In genomic region chr3:90605736-90606135, GRCm38 (mm10) we compare ENCODE assay signal across 19 mouse cellular contexts. TPM values are rescaled to one million over a fixed set of nuclear protein-coding genes. Genes with fewer than 3 reads are reported as not detected.
DNase-seq lines count a peak whose midpoint lies in the region; ATAC-seq and TF ChIP-seq lines count a peak whose summit lies in the region.
"Had no signal": no experiment of that assay in that cellular context is flagged by ENCODE, and none has a peak within 500 bp of the region (broad histone marks: within the 10 kb centered on the region; RNA-seq: fewer than 3 reads in every experiment).

No protein-coding gene starts in this region.

- no peaks in the 10 kb centered on the region for H3K27me3 ChIP-seq in kidney, embryonic 14.5 days (ENCODE audit: control insufficient read depth, insufficient read depth, low read length)
- H3K27me3 ChIP-seq in embryonic facial prominence, embryonic 13.5 days: no peaks in the 10 kb centered on the region
- no peaks in the 10 kb centered on the region for H3K27me3 ChIP-seq in limb, embryonic 13.5 days
- H3K27me3 ChIP-seq in midbrain, postnatal 0 days (ENCODE audit: insufficient read depth, low read length): no peaks in the 10 kb centered on the region
- H3K27me3 ChIP-seq: forebrain, embryonic 15.5 days; hindbrain, embryonic 15.5 days had no signal

- WGBS in kidney, embryonic 14.5 days: 86% methylated on average over 2 of the region's 2 CpGs
- 41% methylated on average over 2 of the region's 2 CpGs for WGBS in embryonic facial prominence, embryonic 13.5 days
- 58% methylated on average over 2 of the region's 2 CpGs for WGBS in limb, embryonic 13.5 days
- 84% methylated on average over 2 of the region's 2 CpGs for WGBS in midbrain, postnatal 0 days

- DNase-seq in kidney, adult 18-20 months: no peak
- peak; percentile 58 for DNase-seq in 3T3-L1 (ENCODE audit: low read depth, low spot score)
- DNase-seq in left cerebral cortex, postnatal 10 days (ENCODE audit: extremely low spot score in 1 of 2, low spot score in 2 of 2): no peak
- no peak for DNase-seq in thymus, postnatal 0 days (ENCODE audit: low spot score)
- no peak for DNase-seq in midbrain, postnatal 0 days (ENCODE audit: low spot score)
- DNase-seq: cerebellum, postnatal 14 days; liver; lung, postnatal 10 days; spleen, adult 18-20 months had no signal

- intact Hi-C loops in left cerebral cortex, postnatal 10 days (cut with DNase I): no loop called here

- peak overlapping the region; percentile 49; the same call in 1 of the 2 replicates for H3K27ac ChIP-seq in kidney, embryonic 14.5 days (ENCODE audit: low read depth, low read length)
- peak overlapping the region; percentile 97 for H3K27ac ChIP-seq in embryonic facial prominence, embryonic 13.5 days
- peak overlapping the region; percentile 85 for H3K27ac ChIP-seq in limb, embryonic 13.5 days
- H3K27ac ChIP-seq in midbrain, postnatal 0 days (ENCODE audit: low read depth, low read length): no peak overlapping the region
- H3K27ac ChIP-seq: forebrain, embryonic 15.5 days; hindbrain, embryonic 15.5 days had no signal

- no peak overlapping the region for H3K4me2 ChIP-seq in kidney, embryonic 14.5 days (replicated peaks; ENCODE audit: low read depth, low read length)
- H3K4me2 ChIP-seq in embryonic facial prominence, embryonic 13.5 days: peak overlapping the region; percentile 5
- no peak overlapping the region for H3K4me2 ChIP-seq in limb, embryonic 13.5 days (replicated peaks)
- no peak overlapping the region for H3K4me2 ChIP-seq in midbrain, postnatal 0 days (ENCODE audit: low read depth, low read length, poor library complexity, severe bottlenecking)
- H3K4me2 ChIP-seq: forebrain, embryonic 15.5 days; hindbrain, embryonic 15.5 days had no signal

- H3K36me3 ChIP-seq in kidney, embryonic 14.5 days (ENCODE audit: control insufficient read depth, insufficient read depth, low read length): no peaks in the 10 kb centered on the region
- no peaks in the 10 kb centered on the region for H3K36me3 ChIP-seq in embryonic facial prominence, embryonic 13.5 days
- H3K36me3 ChIP-seq in limb, embryonic 13.5 days: no peaks in the 10 kb centered on the region
- no peaks in the 10 kb centered on the region for H3K36me3 ChIP-seq in midbrain, postnatal 0 days (ENCODE audit: insufficient read depth, low read length)
- H3K36me3 ChIP-seq: forebrain, embryonic 15.5 days; hindbrain, embryonic 15.5 days had no signal

- no peak for ATAC-seq in kidney, embryonic 14.5 days (ENCODE audit: low FRiP score, low TSS enrichment)
- ATAC-seq in embryonic facial prominence, embryonic 13.5 days (ENCODE audit: insufficient number of reproducible peaks, insufficient read depth, low FRiP score, low TSS enrichment, low read depth): no peak
- peak; percentile 10; the same call in 1 of the 2 replicates for ATAC-seq in limb, embryonic 13.5 days (ENCODE audit: low FRiP score, low read depth)
- no peak for ATAC-seq in midbrain, postnatal 0 days (ENCODE audit: low FRiP score)

- no peak overlapping the region for H3K4me3 ChIP-seq in kidney, embryonic 14.5 days (ENCODE audit: low read length)
- H3K4me3 ChIP-seq in embryonic facial prominence, embryonic 13.5 days: no peak overlapping the region
- no peak overlapping the region for H3K4me3 ChIP-seq in limb, embryonic 13.5 days
- no peak overlapping the region for H3K4me3 ChIP-seq in midbrain, postnatal 0 days (ENCODE audit: low read depth, low read length)
- H3K4me3 ChIP-seq: forebrain, embryonic 15.5 days; hindbrain, embryonic 15.5 days had no signal

- no peak for TF ChIP-seq CTCF in midbrain, postnatal 0 days (IDR thresholded peaks at IDR 0.05)

- no peak overlapping the region for H3K9ac ChIP-seq in kidney, embryonic 14.5 days (ENCODE audit: low read depth, low read length)
- H3K9ac ChIP-seq in embryonic facial prominence, embryonic 13.5 days: no peak overlapping the region
- H3K9ac ChIP-seq in limb, embryonic 13.5 days: no peak overlapping the region
- H3K9ac ChIP-seq in midbrain, postnatal 0 days (replicated peaks; ENCODE audit: low read length, poor library complexity, severe bottlenecking): no peak overlapping the region
- H3K9ac ChIP-seq: forebrain, embryonic 15.5 days; hindbrain, embryonic 15.5 days had no signal

- no peaks in the 10 kb centered on the region for H3K9me3 ChIP-seq in kidney, embryonic 14.5 days (ENCODE audit: control insufficient read depth, low read length)
- no peaks in the 10 kb centered on the region for H3K9me3 ChIP-seq in embryonic facial prominence, embryonic 13.5 days
- no peaks in the 10 kb centered on the region for H3K9me3 ChIP-seq in limb, embryonic 13.5 days
- no peaks in the 10 kb centered on the region for H3K9me3 ChIP-seq in midbrain, postnatal 0 days (ENCODE audit: low read length)
- H3K9me3 ChIP-seq: forebrain, embryonic 15.5 days; hindbrain, embryonic 15.5 days had no signal

- H3K4me1 ChIP-seq in kidney, embryonic 14.5 days (ENCODE audit: control insufficient read depth, insufficient read depth, low read length): peaks cover 18% of the 10 kb centered on the region; the same call in 1 of the 2 replicates
- peaks cover 48% of the 10 kb centered on the region for H3K4me1 ChIP-seq in embryonic facial prominence, embryonic 13.5 days
- peaks cover 44% of the 10 kb centered on the region for H3K4me1 ChIP-seq in limb, embryonic 13.5 days
- H3K4me1 ChIP-seq in midbrain, postnatal 0 days (ENCODE audit: insufficient read depth, low read length): no peaks in the 10 kb centered on the region

RNA-seq across cellular contexts. Expression of gene S100a4, which starts 2.2 kb away (rescaled TPM):
- 2.7 and 3.9 TPM in 2 replicates for polyA plus RNA-seq in kidney, embryonic 14.5 days (2014; fragmentation: Nextera tagmentation; extraction: Ambion mirVana)
- polyA plus RNA-seq in embryonic facial prominence, embryonic 13.5 days (2015; fragmentation: Nextera tagmentation; extraction: Ambion mirVana): 18.8 and 19.2 TPM in 2 replicates
- 6.7 and 7.0 TPM in 2 replicates for polyA plus RNA-seq in limb, embryonic 13.5 days (2015; fragmentation: Nextera tagmentation; extraction: Ambion mirVana)
- total RNA-seq in left cerebral cortex, postnatal 10 days (2021): 1 to 10 TPM; 7.1 to 8.1 TPM
- 88.5 and 88.9 TPM in 2 replicates for polyA plus RNA-seq in thymus, postnatal 0 days (2015; fragmentation: Nextera tagmentation; extraction: Ambion mirVana)
- total RNA-seq in midbrain, postnatal 0 days (2014; rRNA removed): not detected in 2 replicates
- polyA plus RNA-seq in midbrain, postnatal 0 days (2015; fragmentation: Nextera tagmentation; extraction: Ambion mirVana): 2.4 and 2.5 TPM in 2 replicates

RNA-seq across cellular contexts. Expression of gene S100a5, which starts 2.6 kb away (rescaled TPM):
- 0.56 TPM in 1 of 2 replicates, not detected in the other for polyA plus RNA-seq in kidney, embryonic 14.5 days (2014; fragmentation: Nextera tagmentation; extraction: Ambion mirVana)
- not detected in 2 replicates for polyA plus RNA-seq in embryonic facial prominence, embryonic 13.5 days (2015; fragmentation: Nextera tagmentation; extraction: Ambion mirVana)
- polyA plus RNA-seq in limb, embryonic 13.5 days (2015; fragmentation: Nextera tagmentation; extraction: Ambion mirVana): not detected in 2 replicates
- total RNA-seq in left cerebral cortex, postnatal 10 days (2021): not detected
- polyA plus RNA-seq in thymus, postnatal 0 days (2015; fragmentation: Nextera tagmentation; extraction: Ambion mirVana): 0.51 and 1.2 TPM in 2 replicates
- not detected in 2 replicates for total RNA-seq in midbrain, postnatal 0 days (2014; rRNA removed)
- 0.43 TPM in 1 of 2 replicates, not detected in the other for polyA plus RNA-seq in midbrain, postnatal 0 days (2015; fragmentation: Nextera tagmentation; extraction: Ambion mirVana)
- total RNA-seq: ES-E14; heart, adult 8-10 months; heart, postnatal 10 days; layer of hippocampus, postnatal 10 days had no signal
- polyA plus RNA-seq: forebrain, embryonic 15.5 days; hindbrain, embryonic 15.5 days had no signal

RNA-seq across cellular contexts. Expression of gene Gm42674, which starts 4.0 kb away (rescaled TPM):
- polyA plus RNA-seq in kidney, embryonic 14.5 days (2014; fragmentation: Nextera tagmentation; extraction: Ambion mirVana): not detected in 2 replicates
- not detected in 2 replicates for polyA plus RNA-seq in embryonic facial prominence, embryonic 13.5 days (2015; fragmentation: Nextera tagmentation; extraction: Ambion mirVana)
- not detected in 2 replicates for polyA plus RNA-seq in limb, embryonic 13.5 days (2015; fragmentation: Nextera tagmentation; extraction: Ambion mirVana)
- not detected for total RNA-seq in left cerebral cortex, postnatal 10 days (2021)
- polyA plus RNA-seq in thymus, postnatal 0 days (2015; fragmentation: Nextera tagmentation; extraction: Ambion mirVana): not detected in 2 replicates
- 1.6 TPM in 1 of 2 replicates, not detected in the other for total RNA-seq in midbrain, postnatal 0 days (2014; rRNA removed)
- not detected in 2 replicates for polyA plus RNA-seq in midbrain, postnatal 0 days (2015; fragmentation: Nextera tagmentation; extraction: Ambion mirVana)
- total RNA-seq: ES-E14; gastrocnemius, adult 18-20 months; heart, adult 8-10 months; heart, postnatal 10 days; layer of hippocampus, postnatal 10 days had no signal
- polyA plus RNA-seq: forebrain, embryonic 15.5 days; hindbrain, embryonic 15.5 days had no signal

RNA-seq across cellular contexts. Expression of gene S100a6, which starts 6.9 kb away (rescaled TPM):
- 115 and 148 TPM in 2 replicates for polyA plus RNA-seq in kidney, embryonic 14.5 days (2014; fragmentation: Nextera tagmentation; extraction: Ambion mirVana)
- polyA plus RNA-seq in embryonic facial prominence, embryonic 13.5 days (2015; fragmentation: Nextera tagmentation; extraction: Ambion mirVana): 89.9 and 97.9 TPM in 2 replicates
- polyA plus RNA-seq in limb, embryonic 13.5 days (2015; fragmentation: Nextera tagmentation; extraction: Ambion mirVana): 58.5 and 64.0 TPM in 2 replicates
- total RNA-seq in left cerebral cortex, postnatal 10 days (2021): 10 to 100 TPM; 24.2 to 31.1 TPM
- polyA plus RNA-seq in thymus, postnatal 0 days (2015; fragmentation: Nextera tagmentation; extraction: Ambion mirVana): 164 and 165 TPM in 2 replicates
- total RNA-seq in midbrain, postnatal 0 days (2014; rRNA removed): 13.8 and 14.3 TPM in 2 replicates
- 42.3 and 50.9 TPM in 2 replicates for polyA plus RNA-seq in midbrain, postnatal 0 days (2015; fragmentation: Nextera tagmentation; extraction: Ambion mirVana)

RNA-seq across cellular contexts. Expression of gene S100a2, which starts 15.7 kb away (rescaled TPM):
- polyA plus RNA-seq in kidney, embryonic 14.5 days (2014; fragmentation: Nextera tagmentation; extraction: Ambion mirVana): not detected in 2 replicates
- not detected in 2 replicates for polyA plus RNA-seq in embryonic facial prominence, embryonic 13.5 days (2015; fragmentation: Nextera tagmentation; extraction: Ambion mirVana)
- polyA plus RNA-seq in limb, embryonic 13.5 days (2015; fragmentation: Nextera tagmentation; extraction: Ambion mirVana): not detected in 2 replicates
- not detected for total RNA-seq in left cerebral cortex, postnatal 10 days (2021)
- polyA plus RNA-seq in thymus, postnatal 0 days (2015; fragmentation: Nextera tagmentation; extraction: Ambion mirVana): 1.2 and 1.5 TPM in 2 replicates
- total RNA-seq in midbrain, postnatal 0 days (2014; rRNA removed): not detected in 2 replicates
- not detected in 2 replicates for polyA plus RNA-seq in midbrain, postnatal 0 days (2015; fragmentation: Nextera tagmentation; extraction: Ambion mirVana)
- total RNA-seq: ES-E14; gastrocnemius, adult 18-20 months; heart, adult 8-10 months; heart, postnatal 10 days; layer of hippocampus, postnatal 10 days had no signal
- polyA plus RNA-seq: forebrain, embryonic 15.5 days; hindbrain, embryonic 15.5 days had no signal
